Mouse (Mus musculus): ENCODE data around the gene Cenpc1.

DNA sequence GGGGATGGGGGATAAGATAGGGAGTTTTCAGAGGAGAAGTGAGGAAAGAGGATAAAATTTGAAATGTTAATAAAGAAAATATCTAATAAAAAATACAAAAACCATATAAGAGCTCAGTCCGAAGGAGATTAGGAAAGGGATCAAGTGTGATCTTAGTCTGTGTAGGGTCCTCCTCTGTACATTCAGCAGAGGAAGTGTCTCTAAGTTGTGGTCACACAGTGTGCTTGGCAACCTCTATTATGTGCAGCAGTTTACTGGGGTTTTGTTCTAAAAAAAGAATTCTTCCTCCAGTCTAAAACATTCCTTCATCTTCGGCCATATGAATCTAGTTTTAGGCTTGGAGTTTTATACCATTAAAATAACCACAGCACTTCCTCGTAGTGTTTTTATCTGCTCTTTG, 33.6 kb upstream of the Cenpc1 start:
- no peak for TF ChIP-seq CTCF (IDR thresholded peaks at IDR 0.05; ENCODE audit: insufficient read depth, low read depth, low read length)
- no peak for TF ChIP-seq POLR2A (IDR thresholded peaks at IDR 0.05; ENCODE audit: insufficient read depth, low read depth, low read length)

All from olfactory bulb, adult 2 months (tissue).